Mouse (Mus musculus) limb, embryonic 10.5 days (tissue): ENCODE data around the gene Stab1. TPM values are rescaled to one million over a fixed set of nuclear protein-coding genes. Genes with fewer than 3 reads are reported as not detected.
A peak's percentile ranks its signal among the peaks of the same experiment; 100 is the strongest.

Experiments
- DNase-seq: peaks from one replicate; pipeline ENCODE4 v3.0.0-alpha.2; 2017; ENCODE audit warnings: low spot score
- H3K27ac ChIP-seq: fragments of 300-500 bp; sonication (generic); 2 replicates; pipeline ENCODE4 v1.5.1; 2016; ENCODE audit warnings: mild to moderate bottlenecking
- H3K27me3 ChIP-seq: fragments of 300-500 bp; sonication (generic); 2 replicates; pipeline ENCODE4 v1.6.1; 2016; ENCODE audit warnings: low read depth, mild to moderate bottlenecking; ENCODE audit not compliant: poor library complexity, severe bottlenecking
- H3K36me3 ChIP-seq: fragments of 300-500 bp; sonication (generic); 2 replicates; pipeline ENCODE4 v1.6.1; 2016; ENCODE audit warnings: mild to moderate bottlenecking, moderate library complexity
- H3K4me1 ChIP-seq: fragments of 300-500 bp; sonication (generic); 2 replicates; pipeline ENCODE4 v1.6.1; 2016
- H3K4me3 ChIP-seq: fragments of 300-500 bp; sonication (generic); 2 replicates; pipeline ENCODE4 v1.5.1; 2016; ENCODE audit warnings: mild to moderate bottlenecking, moderate library complexity
- H3K9me3 ChIP-seq: fragments of 300-500 bp; sonication (generic); replicated peaks from 2 replicates; pipeline ENCODE4 v1.6.1; 2016; ENCODE audit warnings: mild to moderate bottlenecking
- WGBS: fragments of 180-500 bp; shearing (Covaris S2); methylation state at CpG from one replicate; pipeline ENCODE4 v1.1.7; 2016; 5-methylcytosine and 5-hydroxymethylcytosine counted together
- polyA plus RNA-seq: library from polyadenylated mRNA; unstranded; fragments of >200 nt; fragmentation: Nextera tagmentation; extraction: Ambion mirVana; gene quantifications from 2 replicates; pipeline ENCODE4 v1.2.1, GENCODE M21; 2016

Stab1 gene
- polyA plus RNA-seq, 1 experiment from 2014 or later: 14.5 TPM

DNA sequence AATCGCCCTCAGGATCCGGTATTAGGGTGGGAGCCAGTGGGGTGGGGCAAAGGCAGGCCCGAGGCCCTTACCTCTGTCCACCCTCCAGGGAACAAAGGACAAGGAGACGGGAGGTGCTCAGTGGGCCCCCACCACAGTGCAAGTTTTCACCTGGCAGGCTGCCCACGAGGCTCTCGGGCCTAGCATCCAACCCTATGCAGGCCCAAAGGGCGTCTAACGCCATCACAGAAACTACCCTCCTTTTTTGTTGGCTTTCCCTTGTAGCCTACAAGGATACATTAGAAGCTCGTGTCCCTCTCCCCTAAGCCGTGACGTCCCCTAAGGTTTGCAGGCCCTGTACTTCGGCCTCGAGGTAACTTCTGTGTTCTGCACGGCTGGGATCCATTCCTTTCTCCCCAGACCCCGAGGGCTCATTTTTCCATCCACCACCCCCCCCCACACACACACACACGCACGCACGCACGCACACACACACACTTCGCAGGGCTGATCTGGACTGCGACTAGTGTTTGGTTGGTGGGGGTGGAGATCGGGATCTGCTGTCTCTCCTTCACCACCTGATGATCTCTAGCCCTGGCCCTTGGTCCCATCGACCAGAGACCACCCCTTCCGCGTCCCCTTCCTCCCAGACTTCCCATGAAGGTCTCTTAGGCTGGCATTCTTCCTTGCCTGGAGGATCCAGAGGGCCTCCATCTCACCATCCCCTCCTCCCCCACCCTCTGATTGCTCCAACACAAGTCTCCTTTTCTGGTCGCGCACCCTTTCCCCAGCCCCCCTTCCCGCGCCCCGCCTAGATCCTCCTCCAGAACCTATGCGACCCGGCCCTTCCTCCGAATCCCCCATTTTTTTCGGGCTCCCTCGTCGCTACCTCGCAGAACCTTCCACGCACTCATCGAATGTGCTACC is 37.4 kb upstream of the Stab1 start:
- Histone ChIP-seq H3K4me3 (peak overlapping the region; percentile 85), H3K4me1 (peaks cover 21% of the 10 kb centered on the region), H3K27ac (peak overlapping the region; percentile 97), H3K9me3 (no peaks in the 10 kb centered on the region), H3K36me3 (peaks cover 43% of the 10 kb centered on the region), H3K27me3 (no peaks in the 10 kb centered on the region)
- WGBS: 3% methylated on average over 39 of the region's 39 CpGs
- DNase-seq: peak; percentile 71

DNA sequence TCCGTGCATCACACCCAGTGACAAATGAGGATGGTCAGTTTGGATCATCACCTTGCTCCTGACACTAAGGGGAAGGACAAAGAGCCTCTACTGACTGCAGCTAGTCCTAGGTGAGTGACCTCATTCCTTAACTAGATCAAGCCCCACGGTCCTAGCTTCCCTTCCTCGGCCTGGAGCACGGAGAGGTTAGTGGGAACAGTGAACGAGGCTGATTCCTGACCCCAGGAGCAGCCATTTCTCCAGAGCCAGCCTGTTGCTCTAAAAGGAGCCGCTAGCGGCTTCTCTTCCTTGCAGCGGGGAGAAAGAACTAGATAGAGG is 36.8 kb upstream of the Stab1 start:
- peaks cover 21% of the 10 kb centered on the region for H3K4me1 ChIP-seq
- peaks cover 49% of the 10 kb centered on the region for H3K36me3 ChIP-seq
- no peaks in the 10 kb centered on the region for H3K27me3 ChIP-seq
- 35% methylated on average over 8 of the region's 8 CpGs for WGBS
- H3K27ac ChIP-seq: peak overlapping the region; percentile 97
- no peak for DNase-seq
- peak overlapping the region; percentile 85 for H3K4me3 ChIP-seq
- no peaks in the 10 kb centered on the region for H3K9me3 ChIP-seq

DNA sequence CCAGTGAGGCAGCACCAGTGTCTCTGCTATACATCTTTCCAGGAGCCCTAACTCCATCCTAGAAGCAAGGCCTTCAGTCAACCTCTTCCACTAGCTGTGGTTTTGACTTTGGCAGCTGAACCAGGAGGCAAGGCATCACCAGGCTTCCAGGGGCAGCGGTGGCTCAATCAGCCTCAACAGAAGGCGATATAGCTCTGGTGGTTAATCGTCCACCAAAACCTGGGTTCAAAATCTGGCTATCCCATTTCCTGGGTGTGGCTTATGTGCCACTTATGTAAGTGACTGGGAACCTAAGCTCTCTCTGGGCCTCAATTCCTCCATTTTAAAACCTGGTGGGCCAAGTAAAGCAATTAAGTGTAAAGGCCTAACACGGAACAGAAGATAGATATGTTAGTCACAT is 36.4 kb upstream of the Stab1 start:
- Histone ChIP-seq H3K4me1 (peaks cover 21% of the 10 kb centered on the region), H3K4me3 (peak overlapping the region; percentile 85), H3K27me3 (no peaks in the 10 kb centered on the region), H3K27ac (peak overlapping the region; percentile 97), H3K9me3 (no peaks in the 10 kb centered on the region), H3K36me3 (peaks cover 53% of the 10 kb centered on the region)
- no peak for DNase-seq
- WGBS: 87% methylated on average over 4 of the region's 4 CpGs

DNA sequence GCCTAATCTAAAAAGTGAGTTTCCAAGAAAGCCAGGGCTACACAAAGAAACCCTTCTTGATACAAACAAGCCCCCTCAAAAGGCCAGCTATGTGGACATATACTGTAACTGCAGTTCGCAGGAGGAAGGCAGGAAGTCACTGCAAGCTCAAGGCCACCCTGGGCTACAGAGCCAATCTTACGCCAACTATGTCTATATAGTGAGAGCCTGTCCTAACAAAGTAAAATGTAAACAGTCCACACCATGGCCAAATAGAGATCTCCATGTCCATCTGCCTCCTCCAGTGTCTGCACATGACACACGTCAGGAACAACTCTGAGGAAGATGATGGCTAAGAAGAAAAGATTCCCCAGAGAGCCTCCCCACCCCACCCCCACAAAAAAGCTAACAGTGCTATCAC is 31.6 kb upstream of the Stab1 start:
- Histone ChIP-seq H3K36me3 (peaks cover 100% of the 10 kb centered on the region), H3K4me1 (peaks cover 9% of the 10 kb centered on the region), H3K9me3 (no peaks in the 10 kb centered on the region), H3K4me3 (no peak overlapping the region), H3K27ac (no peak overlapping the region), H3K27me3 (no peaks in the 10 kb centered on the region)
- 94% methylated on average over 3 of the region's 3 CpGs for WGBS
- no peak for DNase-seq

DNA sequence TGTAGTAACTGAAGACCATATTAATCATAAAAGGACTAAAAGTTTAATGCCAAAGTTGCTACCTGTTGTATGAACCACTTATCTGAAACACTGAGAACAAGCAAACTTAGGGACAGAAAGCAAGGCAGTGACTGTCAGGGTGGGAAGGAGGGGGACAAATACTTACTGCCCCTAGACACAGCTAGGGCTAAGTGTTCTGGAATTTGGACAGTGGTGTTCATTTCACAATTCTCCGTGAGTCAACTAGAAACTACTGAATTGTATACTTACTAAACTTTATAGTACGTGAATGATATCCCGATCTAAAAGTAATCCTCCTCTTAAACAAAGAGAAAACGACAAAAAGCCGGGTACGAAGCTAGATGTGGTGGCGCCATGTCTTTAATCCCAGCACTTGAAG is 31.2 kb upstream of the Stab1 start:
- Histone ChIP-seq H3K27ac (no peak overlapping the region), H3K27me3 (no peaks in the 10 kb centered on the region), H3K4me1 (peaks cover 4% of the 10 kb centered on the region), H3K36me3 (peaks cover 100% of the 10 kb centered on the region), H3K4me3 (no peak overlapping the region), H3K9me3 (no peaks in the 10 kb centered on the region)
- WGBS: 95% methylated on average over 7 of the region's 7 CpGs
- DNase-seq: no peak

DNA sequence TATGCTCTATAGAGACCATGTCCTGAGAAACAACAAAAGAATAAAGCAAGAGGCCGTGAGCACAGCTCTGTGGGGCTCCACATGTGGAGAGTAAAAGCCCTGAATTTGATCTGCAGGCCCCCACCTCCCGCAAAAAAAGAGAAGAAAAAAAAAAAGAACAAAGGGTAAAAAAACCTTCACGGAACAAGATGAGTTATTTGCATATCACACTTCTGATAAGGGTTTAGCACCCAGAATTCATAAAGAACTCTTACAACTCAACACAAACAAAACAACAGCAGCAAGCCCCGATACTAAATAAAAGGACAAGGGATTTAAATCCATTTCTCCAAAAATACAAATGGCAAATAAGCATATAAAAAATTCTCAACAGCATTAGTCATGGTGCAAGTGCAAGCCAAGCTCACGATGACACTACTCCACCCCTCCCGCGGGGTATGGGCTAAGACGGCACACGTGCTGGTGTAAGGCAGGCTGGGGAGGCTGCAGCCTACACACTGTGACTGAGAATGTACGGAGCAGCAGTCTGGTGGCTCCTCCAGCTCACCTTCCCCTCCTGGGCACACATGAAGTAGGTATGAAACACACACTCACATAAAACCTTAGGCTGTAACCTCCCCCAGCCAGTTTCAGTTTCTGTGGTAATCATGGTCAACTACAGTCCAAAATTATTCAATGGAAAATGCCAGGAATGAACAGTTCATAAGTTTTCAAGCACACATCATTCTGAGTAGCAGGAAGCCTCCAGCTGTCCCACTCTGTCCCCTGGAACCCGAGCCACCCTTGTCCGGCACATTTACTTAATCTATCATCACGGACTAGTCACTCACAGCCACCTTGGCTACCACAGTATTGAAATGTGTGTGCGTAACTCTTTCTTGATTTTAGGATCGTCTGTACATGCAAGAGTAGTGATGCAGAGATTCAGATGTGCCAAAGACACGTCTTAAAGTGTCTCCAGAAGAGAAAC is 29.4 kb upstream of the Stab1 start:
- Histone ChIP-seq H3K27ac (no peak overlapping the region), H3K4me1 (no peaks in the 10 kb centered on the region), H3K4me3 (no peak overlapping the region), H3K9me3 (no peaks in the 10 kb centered on the region), H3K36me3 (peaks cover 100% of the 10 kb centered on the region), H3K27me3 (no peaks in the 10 kb centered on the region)
- DNase-seq: no peak
- 86% methylated on average over 16 of the region's 16 CpGs for WGBS

DNA sequence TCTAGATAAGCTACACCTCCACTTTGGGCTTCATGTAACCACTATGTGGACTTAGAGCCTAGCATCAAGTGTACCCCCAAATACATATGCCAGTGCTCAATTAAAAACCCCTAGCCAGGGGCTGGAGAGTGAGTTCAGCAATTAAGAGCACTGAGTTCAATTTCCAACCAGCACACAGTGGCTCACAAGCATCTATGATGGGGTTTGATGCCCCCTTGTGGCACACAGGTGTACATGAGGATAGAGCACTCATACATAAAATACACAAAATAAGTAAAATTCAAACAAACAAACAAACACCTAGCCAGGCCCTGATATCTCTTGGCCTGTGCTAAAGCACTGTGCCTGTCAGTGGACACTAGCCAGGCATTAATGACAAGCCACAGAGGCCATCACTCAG is 27.5 kb upstream of the Stab1 start:
- no peak for DNase-seq
- Histone ChIP-seq H3K4me3 (no peak overlapping the region), H3K36me3 (peaks cover 100% of the 10 kb centered on the region), H3K4me1 (no peaks in the 10 kb centered on the region), H3K27me3 (no peaks in the 10 kb centered on the region), H3K9me3 (no peaks in the 10 kb centered on the region), H3K27ac (no peak overlapping the region)

DNA sequence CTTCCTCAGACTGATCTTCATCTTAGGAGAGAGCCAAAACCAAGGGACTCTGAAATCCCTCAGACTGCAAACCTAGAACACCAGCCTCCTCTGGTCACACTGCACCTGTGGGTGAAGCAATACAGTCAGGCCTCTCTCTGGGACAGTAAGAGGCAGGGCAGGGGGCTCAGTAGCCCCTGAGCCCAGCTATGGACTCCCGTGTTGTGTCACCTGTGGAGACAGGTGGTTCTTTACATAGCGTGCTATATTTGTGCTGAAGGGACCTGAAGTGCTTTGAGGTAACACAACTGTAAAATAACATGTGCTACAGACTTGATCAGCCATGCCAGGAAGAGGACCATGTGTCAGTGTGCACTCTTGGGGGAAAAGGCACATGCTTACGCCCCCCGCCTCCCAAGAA is 27.1 kb upstream of the Stab1 start:
- no peak for DNase-seq
- WGBS: 94% methylated on average over 4 of the region's 4 CpGs
- H3K36me3 ChIP-seq: peaks cover 100% of the 10 kb centered on the region
- no peak overlapping the region for H3K4me3 ChIP-seq
- H3K4me1 ChIP-seq: no peaks in the 10 kb centered on the region
- H3K27ac ChIP-seq: no peak overlapping the region
- no peaks in the 10 kb centered on the region for H3K9me3 ChIP-seq
- no peaks in the 10 kb centered on the region for H3K27me3 ChIP-seq

DNA sequence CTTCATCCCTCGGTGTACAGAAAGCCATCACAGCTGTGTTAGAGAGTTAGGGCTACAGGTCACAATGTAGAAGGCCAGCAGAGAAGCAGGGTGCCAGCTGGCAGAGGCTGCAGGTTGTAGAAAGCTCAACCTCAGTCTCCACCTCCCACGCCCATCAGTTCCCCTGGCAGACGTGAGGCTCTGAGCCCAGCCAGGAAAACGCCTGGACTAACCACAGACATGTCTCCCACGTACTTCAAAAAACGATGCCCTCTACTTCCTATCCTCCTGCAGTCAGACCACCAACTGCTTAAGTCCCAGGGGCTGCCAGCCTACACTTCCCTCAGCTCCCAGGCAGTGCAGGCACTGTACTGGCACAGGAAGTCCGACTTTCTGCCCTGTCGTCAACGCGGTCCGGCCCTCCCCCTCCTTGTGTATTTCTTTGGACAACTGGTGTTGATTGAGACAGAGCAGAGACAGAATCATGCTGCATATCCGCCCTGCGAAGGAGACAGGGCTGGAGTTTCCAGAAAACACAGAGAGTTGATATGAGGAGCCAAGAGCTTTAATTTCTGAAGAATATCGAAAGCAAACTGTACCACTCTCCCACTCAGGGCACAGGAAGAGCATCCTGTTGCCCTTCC is 26.6 kb upstream of the Stab1 start:
- H3K4me3 ChIP-seq: no peak overlapping the region
- peaks cover 100% of the 10 kb centered on the region for H3K36me3 ChIP-seq
- WGBS: 88% methylated on average over 14 of the region's 14 CpGs

DNA sequence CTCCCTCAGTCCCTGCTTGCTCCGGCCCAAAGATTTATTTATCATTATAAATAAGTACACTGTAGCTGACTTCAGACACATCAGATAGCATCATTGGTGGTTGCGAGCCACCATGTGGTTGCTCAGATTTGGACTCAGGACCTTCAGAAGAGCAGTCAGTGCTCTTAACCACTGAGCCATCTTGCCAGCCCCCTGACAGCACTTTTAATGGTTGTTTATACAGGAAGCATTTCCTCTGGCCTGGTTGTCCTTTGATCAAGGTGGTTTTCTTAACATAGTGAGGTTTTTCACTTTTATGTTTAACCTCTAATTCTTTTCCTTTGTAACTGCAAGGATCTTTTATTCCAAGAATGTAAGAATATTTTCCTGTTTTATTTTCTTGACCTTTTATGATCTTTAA is 26.0 kb upstream of the Stab1 start:
- H3K4me3 ChIP-seq: no peak overlapping the region
- no peak overlapping the region for H3K27ac ChIP-seq
- 89% methylated on average over 2 of the region's 2 CpGs for WGBS
- no peaks in the 10 kb centered on the region for H3K27me3 ChIP-seq
- no peaks in the 10 kb centered on the region for H3K4me1 ChIP-seq
- H3K9me3 ChIP-seq: no peaks in the 10 kb centered on the region
- DNase-seq: no peak
- H3K36me3 ChIP-seq: peaks cover 100% of the 10 kb centered on the region

More for the DNA sequence above, 26.6 kb upstream of the Stab1 start:
- H3K27me3 ChIP-seq: no peaks in the 10 kb centered on the region
- H3K9me3 ChIP-seq: no peaks in the 10 kb centered on the region
- no peak overlapping the region for H3K27ac ChIP-seq
- no peak for DNase-seq
- H3K4me1 ChIP-seq: no peaks in the 10 kb centered on the region

DNA sequence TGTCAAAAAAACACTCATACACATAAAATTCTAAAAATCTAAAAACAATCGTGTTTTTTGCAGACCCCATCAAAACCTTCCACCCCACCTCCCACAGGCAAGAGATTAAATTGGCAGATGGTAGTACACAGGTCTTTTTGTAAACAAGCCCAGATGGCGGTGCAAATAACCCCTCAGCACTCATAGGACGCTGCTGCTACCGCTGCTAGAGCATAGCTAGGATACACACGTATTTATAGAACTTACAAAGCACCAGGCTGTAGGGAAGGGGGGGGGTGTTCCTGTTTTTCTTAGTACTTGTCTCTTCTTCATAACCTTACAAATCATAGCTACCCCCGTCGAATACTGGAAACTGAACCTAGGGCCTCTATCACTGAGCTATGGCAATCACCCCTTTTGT is 25.4 kb upstream of the Stab1 start:
- Histone ChIP-seq H3K4me3 (no peak overlapping the region), H3K27me3 (no peaks in the 10 kb centered on the region), H3K36me3 (peaks cover 100% of the 10 kb centered on the region), H3K4me1 (no peaks in the 10 kb centered on the region), H3K9me3 (no peaks in the 10 kb centered on the region), H3K27ac (no peak overlapping the region)
- DNase-seq: no peak
- 92% methylated on average over 7 of the region's 7 CpGs for WGBS

DNA sequence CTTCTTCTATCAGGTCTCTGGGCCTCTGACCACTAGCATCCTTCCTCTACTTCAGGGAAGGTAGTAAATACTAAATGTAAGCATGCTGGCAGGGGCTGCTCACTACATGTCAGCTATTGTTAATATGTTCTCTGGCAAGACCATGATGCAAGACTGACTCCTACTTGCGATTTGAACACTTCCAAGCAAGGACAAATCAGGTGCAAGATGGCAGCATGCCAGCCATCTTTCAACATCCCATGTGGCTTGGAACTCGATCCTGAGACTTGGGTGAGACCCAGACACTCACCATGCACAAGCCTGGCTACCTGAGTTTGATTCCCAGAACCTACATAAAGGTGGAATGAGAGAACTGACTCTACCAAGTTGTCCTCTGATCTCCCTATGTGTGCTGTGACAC is 23.5 kb upstream of the Stab1 start:
- no peak for DNase-seq
- Histone ChIP-seq H3K4me3 (no peak overlapping the region), H3K36me3 (peaks cover 100% of the 10 kb centered on the region), H3K4me1 (no peaks in the 10 kb centered on the region), H3K27ac (no peak overlapping the region), H3K9me3 (no peaks in the 10 kb centered on the region), H3K27me3 (no peaks in the 10 kb centered on the region)
- WGBS: 92% methylated on average over 2 of the region's 2 CpGs

DNA sequence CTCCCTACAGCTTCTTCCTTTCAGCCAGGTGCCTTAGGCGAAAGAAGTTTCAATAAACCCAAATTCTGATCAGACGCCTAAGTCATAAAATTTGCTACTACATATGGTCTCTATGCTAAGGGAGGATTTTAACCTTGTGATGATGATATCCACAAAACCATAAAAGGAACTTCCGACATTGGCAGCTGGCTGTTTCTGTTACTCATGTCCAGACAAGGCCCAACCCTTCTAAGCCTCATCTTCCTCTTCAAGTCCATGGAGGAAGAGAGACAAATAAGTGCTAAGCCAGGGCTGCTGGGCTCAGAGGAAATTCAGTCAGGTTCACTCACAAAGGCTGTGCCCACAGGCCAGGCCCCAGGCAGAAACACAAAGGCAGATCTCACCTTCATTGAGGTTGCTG is 20.9 kb upstream of the Stab1 start:
- 92% methylated on average over 3 of the region's 3 CpGs for WGBS
- Histone ChIP-seq H3K27ac (no peak overlapping the region), H3K36me3 (peaks cover 100% of the 10 kb centered on the region)

More for the DNA sequence above, 20.9 kb upstream of the Stab1 start:
- Histone ChIP-seq H3K4me3 (no peak overlapping the region), H3K4me1 (no peaks in the 10 kb centered on the region), H3K27me3 (no peaks in the 10 kb centered on the region), H3K9me3 (no peaks in the 10 kb centered on the region)
- DNase-seq: no peak
